Mouse (Mus musculus): ENCODE measurements around the gene Snx20.
"Not testable (repeated sequence)": the region's sequence is repeated elsewhere in the genome, so short reads cannot be mapped to it uniquely, and the experiment has no call there.

Gene Snx20

GRCm38 (mm10) chr8:88635474-88636397, at the start of gene Snx20:
Gene Snx20 (minus strand): TSS chr8:88636128.
- no peak for DNase-seq (ENCODE audit: low spot score)

DNA sequence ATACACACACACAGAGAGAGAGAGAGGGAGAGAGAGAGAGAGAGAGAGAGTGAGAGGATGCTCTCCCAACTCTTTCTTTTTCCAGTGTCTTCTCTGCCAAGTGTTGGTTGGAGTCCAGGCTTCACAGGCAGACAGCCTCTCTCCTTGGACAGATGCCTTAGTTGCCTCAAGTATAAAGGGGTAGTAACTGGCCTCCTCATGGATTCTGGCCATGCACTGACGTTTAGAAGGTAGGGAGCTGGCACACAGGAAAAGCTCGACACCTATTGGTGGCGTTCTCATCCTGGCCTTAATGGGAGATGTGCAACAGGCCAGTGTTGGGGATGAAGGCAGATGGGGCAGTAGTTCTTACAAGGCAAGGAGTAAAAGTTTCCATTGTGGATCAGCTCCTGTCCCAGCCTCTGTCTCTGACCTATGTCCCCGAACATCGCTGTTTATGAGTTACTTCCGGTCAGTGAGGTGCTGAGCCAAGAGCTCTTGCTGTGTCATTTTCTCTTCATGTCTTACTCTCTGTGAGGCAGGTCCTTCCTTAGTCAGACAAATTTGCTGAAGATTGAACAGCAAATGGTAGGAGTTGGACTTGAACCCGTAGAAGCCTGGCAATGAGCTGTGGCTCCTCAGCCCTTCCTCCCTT, 47.8 kb upstream of the Snx20 start:
- no peak for DNase-seq (ENCODE audit: low spot score)

GRCm38 (mm10) chr8:88681046-88681445, 45.1 kb upstream of the Snx20 start:
- DNase-seq (ENCODE audit: low spot score) = no peak

DNA sequence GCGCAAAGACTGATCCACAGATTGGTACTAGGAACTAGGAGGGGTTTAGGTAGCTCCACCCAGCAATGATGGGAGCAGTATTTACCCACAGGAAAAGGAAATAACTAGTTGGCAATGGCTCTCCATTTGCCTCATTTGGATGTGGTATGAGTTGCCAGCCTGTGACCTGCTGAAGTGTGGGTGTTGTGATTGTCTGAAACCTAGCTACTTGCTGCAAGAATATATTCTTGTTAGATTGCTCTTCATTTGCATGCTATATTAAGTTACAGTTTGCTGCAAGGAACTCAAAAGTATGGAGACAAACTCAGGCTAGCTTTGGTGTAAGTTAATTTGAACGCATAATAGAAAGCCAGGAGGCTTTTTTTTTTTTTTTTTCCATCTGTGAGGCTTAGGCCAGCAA, 44.6 kb upstream of the Snx20 start:
- no peak for DNase-seq (ENCODE audit: low spot score)

GRCm38 (mm10) chr8:88677071-88677470, 41.1 kb upstream of the Snx20 start:
- no peak for DNase-seq (ENCODE audit: low spot score)

GRCm38 (mm10) chr8:88675372-88676165, 39.6 kb upstream of the Snx20 start:
- DNase-seq (ENCODE audit: low spot score) = no peak

- no peak for DNase-seq (ENCODE audit: low spot score)
Observed at GRCm38 (mm10) chr8:88673859-88674258, 37.9 kb upstream of the Snx20 start.

DNA sequence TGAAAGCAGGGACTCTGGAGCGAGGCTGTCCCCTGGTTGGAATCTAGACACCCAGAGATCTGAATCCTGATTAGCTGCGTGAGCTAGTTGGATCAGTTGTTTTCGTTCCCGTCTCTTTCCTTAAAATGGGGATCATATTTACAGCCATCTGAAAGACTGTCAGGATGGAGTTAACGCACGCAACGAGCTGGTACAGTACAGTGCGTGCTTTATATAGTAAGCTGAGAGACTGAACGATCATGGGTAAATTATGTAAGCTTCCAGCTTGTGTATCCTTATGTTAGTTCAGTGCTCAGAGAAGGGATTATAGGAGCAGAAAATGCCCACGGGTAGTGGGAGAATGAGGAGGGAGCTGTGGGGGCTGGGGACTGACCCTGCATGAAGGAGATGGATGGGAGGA, 35.6 kb upstream of the Snx20 start:
- DNase-seq (ENCODE audit: low spot score) = no peak

- no peak for DNase-seq (ENCODE audit: low spot score)
Observed at GRCm38 (mm10) chr8:88670782-88671181, 34.9 kb upstream of the Snx20 start.

DNA sequence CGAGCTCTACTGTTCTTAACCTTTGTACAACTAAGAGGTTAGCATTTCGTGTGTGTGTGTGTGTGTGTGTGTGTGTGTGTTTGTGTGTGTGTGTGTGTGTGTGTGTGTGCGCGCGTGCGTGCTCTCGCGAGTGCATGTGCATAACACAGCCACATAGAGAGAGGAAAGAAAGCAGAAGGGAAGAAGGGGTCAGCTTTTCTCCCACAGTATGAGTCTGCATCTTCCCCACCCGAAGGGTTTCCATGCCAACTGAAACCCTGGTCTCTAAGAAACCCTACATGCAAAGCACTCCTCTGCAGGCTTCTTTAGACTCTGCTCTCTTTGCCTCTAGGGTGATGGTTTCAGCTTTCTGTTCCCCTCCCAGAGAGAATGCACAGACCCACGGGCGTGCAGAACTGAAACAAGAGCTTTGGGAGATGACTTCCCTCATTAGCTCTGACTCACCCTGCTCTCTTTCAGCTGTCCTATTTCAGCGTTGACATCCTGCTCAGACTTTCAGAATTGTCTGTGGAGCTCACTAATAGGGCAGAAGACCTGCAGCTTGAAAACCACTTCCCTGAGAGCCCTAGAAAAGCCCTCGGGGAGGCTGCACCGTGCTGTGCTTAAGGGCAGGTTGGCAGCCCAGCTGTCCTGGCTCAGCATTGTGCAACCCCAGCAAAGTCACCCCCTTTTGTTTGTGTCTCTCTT, 32.6 kb upstream of the Snx20 start:
- DNase-seq (ENCODE audit: low spot score) = no peak

GRCm38 (mm10) chr8:88666435-88666834, 30.5 kb upstream of the Snx20 start:
- DNase-seq (ENCODE audit: low spot score) = no peak

GRCm38 (mm10) chr8:88664947-88665346, 29.0 kb upstream of the Snx20 start:
- DNase-seq (ENCODE audit: low spot score) = no peak

- DNase-seq (ENCODE audit: low spot score) = no peak
Observed at GRCm38 (mm10) chr8:88664121-88664520, 28.2 kb upstream of the Snx20 start.

DNA sequence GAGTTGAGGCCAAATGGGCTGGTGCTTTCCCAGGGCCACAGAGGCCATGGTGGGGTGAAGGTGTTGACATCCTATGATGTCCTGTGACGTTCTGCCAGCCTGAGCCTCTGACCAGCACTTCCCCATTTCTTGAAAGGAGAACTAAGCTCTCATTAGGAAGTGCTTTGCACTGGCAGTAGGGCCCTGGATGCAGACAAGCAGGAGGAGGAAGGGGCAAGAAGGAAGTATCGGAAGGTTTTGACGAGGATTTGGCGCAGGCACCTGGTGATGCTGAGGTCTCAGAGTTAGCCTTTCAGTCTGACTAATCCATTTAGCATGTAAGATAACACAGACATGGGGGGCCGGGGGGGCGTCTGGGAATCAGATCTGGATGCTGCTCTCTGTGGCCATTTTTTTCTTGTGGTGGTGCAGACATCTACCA, 26.5 kb upstream of the Snx20 start:
- DNase-seq (ENCODE audit: low spot score) = no peak

- no peak for DNase-seq (ENCODE audit: low spot score)
Observed at GRCm38 (mm10) chr8:88659873-88660272, 23.9 kb upstream of the Snx20 start.

GRCm38 (mm10) chr8:88655334-88655733, 19.4 kb upstream of the Snx20 start:
- no peak for DNase-seq (ENCODE audit: low spot score)

DNA sequence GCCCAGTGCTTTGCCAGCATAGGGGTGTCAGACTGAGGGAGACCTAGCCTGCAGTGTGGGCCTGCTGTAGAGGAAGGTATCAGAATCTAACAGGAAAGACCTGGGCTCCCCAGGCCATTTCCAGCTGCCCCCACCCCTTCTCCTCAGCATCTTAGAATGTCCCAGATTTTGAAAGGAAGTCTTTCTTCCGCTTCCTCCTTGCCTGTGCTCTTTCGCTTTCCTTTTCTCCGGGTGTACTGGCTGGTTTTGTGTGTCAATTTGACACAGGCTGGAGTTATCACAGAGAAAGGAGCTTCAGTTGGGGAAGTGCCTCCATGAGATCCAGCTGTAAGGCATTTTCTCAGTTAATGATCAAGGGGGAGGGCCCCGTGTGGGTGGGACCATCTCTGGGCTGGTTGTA, 15.2 kb upstream of the Snx20 start:
- not testable (repeated sequence) for DNase-seq (ENCODE audit: low spot score)

GRCm38 (mm10) chr8:88650016-88650708, 14.2 kb upstream of the Snx20 start:
- no peak for DNase-seq (ENCODE audit: low spot score)

GRCm38 (mm10) chr8:88648322-88648721, 12.4 kb upstream of the Snx20 start:
- no peak for DNase-seq (ENCODE audit: low spot score)

DNA sequence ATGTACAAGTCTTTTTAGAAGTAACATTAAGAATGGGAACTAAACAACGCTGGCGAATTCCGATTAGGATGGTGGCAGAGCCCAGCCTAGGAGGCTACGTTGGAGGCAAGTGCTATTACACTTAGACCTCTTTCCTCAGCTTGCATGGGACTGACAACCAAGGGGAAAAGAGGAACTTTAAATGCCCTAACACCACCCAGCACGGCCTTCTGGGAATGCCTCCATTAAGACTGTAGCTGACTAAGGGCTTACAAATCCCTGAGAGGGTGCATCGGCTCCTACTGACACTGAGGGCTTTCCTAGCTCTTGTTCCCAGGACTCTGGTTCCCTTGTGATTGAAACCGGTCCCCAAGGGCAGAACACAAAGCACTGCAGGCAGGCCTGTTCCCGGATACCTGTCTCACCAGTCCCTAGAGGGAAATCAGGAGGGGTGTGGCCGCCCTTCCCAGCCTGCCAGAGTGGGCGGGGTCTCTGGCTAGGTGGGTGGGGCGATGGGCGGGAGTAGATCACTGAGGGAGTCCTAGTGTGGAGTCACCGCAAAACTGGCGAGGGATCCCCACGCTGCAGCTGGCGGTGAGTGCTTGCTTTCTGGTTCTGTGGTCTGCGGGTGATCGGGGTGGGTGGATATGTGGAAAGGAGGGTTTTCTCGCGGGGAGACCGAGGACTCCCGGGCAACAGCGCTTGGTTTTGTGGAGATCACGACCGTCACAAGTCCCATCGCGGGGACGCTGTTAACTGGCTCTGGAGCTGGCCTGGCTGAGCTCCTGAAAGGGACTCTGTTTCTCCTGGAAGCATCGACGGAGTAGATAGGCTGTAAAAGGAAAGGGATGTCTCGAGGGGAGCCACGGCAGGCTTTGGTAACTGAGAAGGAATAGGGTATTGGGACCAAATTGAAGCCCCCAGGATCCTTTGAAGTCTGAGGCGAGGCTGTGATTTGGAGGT, 11.2 kb upstream of the Snx20 start, which contains the start of gene Nod2:
Gene Nod2 (plus strand): TSS at position 479 of the 942 bp plus-strand sequence.
- peak; percentile 66 for DNase-seq (ENCODE audit: low spot score)
